Mouse (Mus musculus) layer of hippocampus, adult 2 months (tissue): ENCODE measurements around the gene Slc35f3. TPM values are rescaled to one million over a fixed set of nuclear protein-coding genes. Genes with fewer than 3 reads are reported as not detected.

Experiments used
- DNase-seq, 2 experiments: peaks; one replicate each; pipeline ENCODE4 v3.0.0; 2022; ENCODE audit warnings: low spot score in 2 of 2
- H3K27ac ChIP-seq: fragments of 200-600 bp; 2 replicates; pipeline ENCODE4 v1.8.1; 2022
- H3K4me3 ChIP-seq: fragments of 200-600 bp; 2 replicates; pipeline ENCODE4 v1.8.1; 2022; ENCODE audit warnings: mild to moderate bottlenecking
- CTCF ChIP-seq: fragments of 200-600 bp; conservative IDR thresholded peaks from 2 replicates; pipeline ENCODE4 v1.8.1; 2022; ENCODE audit warnings: antibody characterized with exemption, mild to moderate bottlenecking, moderate library complexity
- long read RNA-seq, 2 experiments: library from polyadenylated mRNA; stranded (forward); transcript quantifications; one replicate each; pipeline ENCODE4 v2.0.0; 2021; ENCODE audit warnings: borderline mapping rate in 2 of 2
- total RNA-seq, 2 experiments: library from RNA; stranded (reverse); gene quantifications; 2 replicates each; pipeline ENCODE4 v1.2.3; 2021

Gene Slc35f3
- 10 to 100 TPM; 45.9 to 47.1 TPM for total RNA-seq
- long read RNA-seq, experiment 1, transcript Slc35f3-201 (7 exons, 2,309 nt): major isoform, 12 of 41 reads
- long read RNA-seq, experiment 1, partial matches to known transcripts: 9 of 41 reads
- long read RNA-seq, experiment 1, other reads (novel, unspliced or antisense): 20 of 41 reads
- long read RNA-seq, experiment 2, transcript Slc35f3-201 (7 exons, 2,309 nt): major isoform, 38 of 79 reads
- long read RNA-seq, experiment 2, partial matches to known transcripts: 23 of 79 reads
- long read RNA-seq, experiment 2, other reads (novel, unspliced or antisense): 18 of 79 reads

DNA sequence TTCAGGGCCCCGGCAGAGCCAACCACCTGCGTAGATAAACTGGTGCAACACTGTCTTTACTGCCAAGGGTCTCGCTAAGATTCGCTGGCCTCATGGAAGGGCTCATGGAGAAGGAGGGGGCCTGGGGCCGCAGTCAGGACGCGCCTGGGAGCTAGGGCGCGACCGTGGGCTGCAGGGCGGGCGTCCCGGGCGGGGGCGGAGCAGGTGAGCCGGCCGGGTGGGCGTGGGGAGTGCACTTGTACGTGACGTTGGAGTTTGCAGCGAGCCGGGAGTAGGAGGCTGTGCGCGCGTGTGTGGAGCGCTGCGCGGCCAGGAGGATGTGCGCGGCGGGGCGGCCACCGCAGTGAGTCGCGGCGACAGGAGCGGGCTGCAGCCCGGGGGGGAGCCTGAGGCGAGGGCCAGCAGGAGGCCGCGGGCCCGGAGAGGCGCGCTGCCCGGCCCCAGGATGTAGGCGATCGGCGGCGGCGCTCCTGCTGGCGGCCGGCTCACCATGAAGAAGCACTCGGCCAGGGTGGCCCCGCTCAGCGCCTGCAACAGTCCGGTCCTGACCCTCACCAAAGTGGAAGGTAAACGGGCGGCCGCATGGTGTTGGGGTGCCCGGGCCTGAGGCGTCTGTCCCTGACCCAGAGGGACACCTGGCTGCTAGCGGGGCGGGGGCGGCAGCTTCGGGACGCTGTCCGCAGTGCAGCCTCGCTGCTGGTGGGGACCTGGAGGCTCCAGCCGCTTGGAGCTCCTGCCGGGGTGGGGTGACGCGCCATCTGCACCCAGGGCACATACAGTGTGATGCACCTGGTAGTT, at the start of gene Slc35f3:
Slc35f3 (plus strand) TSS at position 263 of the 798 bp plus-strand sequence.
- no peak for TF ChIP-seq CTCF
- H3K27ac ChIP-seq: peak within 1 kb of the TSS; percentile 93

DNA sequence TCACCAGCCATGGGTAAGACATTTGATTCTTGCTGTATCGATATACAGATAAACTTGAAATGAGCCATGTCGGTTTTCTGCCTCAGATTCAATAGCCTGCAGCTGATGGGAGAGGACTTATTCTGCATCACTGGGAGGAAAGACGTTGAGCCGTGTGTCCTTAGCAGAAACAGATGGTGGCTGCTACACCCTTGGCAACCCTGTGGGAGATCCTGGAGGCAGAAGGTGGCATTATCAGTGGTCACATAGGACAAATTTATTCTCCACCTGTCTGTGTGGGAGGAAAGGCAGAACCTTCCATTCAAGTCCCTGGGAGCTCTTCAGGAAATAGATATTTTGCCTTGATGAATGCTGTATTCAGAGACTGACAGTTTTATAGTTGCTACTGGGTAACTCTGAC, 47.9 kb upstream of the Slc35f3 start:
- no peak for TF ChIP-seq CTCF
- DNase-seq: no peak
- no peak overlapping the region for H3K27ac ChIP-seq
- H3K4me3 ChIP-seq: no peak overlapping the region

More for the DNA sequence above, at the start of gene Slc35f3:
- DNase-seq: peak; percentile 60 to 63
- peak within 1 kb of the TSS; percentile 78 for H3K4me3 ChIP-seq

DNA sequence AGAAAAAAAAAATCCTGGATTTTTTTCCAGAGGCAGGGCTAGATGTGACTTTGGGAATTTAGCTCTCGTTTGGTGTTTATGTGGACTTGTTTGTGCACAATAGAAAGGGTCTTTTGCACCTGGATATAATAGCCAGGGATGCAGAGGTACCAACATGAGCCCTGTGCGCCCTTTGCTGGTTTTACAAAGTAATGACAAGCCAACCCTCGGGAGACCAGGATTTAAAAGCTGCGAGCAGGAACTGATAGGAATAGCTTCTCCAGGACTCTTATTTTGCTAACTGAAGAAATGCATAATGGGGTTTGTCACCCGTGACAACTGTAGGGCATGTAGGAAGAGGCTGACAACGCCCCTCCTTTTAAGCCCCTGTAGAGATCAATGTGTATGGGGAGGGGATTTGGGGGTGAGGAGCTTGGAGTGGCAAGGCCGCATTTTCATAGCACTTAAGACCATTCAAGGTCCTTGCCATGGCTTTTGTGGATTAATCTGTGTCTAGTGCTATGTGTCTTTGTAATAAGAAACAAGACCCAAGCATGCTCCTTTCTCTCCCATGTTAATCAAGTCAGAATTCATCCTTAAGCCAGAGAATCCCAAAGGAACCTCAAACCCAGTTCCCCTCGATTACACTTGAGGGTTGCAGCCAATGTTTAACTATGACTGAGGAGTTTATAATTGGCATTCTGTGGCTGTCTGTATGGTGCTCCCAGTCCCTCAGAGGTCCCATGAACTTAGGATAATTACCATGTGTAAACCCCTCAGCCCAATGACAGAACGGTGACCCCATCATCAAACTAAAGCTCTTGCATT, 41.6 kb upstream of the Slc35f3 start:
- no peak overlapping the region for H3K27ac ChIP-seq
- TF ChIP-seq CTCF: peak; percentile 61
- DNase-seq: no peak
- no peak overlapping the region for H3K4me3 ChIP-seq

DNA sequence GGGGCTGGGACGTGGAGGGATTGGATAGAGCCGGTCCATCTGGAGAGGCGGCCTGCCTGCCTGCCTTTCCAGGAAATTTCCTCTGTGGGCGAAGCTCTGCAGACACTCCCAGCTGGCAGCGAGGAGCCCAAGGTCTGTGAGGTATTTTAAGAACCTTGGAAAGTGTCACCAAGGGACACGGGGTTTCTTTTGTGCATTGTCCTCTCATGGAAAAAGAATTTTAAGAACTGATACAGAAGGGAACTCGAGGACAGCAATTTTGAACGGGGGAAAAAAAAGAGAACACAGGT, 41.0 kb upstream of the Slc35f3 start:
- peak in 1 of 2 experiments; percentile 30 for DNase-seq

DNA sequence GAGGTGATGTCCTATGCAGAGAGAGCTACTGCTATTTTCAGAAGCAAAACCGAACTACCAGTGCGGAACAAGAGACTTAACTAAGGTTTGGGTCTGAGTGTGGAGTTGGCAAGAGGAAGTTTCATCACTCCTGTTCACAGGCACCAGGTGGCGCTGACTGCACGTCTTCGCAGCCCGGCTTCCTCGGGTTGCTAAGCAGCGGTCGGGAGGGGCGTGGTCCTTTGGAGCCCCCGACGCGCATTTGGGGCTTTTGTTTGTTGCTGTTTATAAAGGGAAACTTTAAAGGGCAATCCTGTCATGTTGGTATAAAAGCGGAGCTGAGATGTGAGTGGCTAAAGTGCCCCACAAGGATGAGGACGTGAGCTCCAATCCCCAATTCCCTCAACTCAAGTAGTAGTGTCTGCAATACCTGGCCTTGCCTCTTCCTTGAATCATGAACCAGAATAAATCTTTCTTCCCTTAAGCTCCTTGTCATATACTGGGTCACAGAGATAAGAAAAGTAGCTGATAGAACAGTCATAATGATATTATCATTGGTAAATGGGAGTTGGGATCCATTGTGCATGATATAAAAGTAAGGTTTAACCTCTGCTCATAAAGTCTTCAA, 40.1 kb upstream of the Slc35f3 start:
- peak overlapping the region; percentile 12; the same call in 1 of the 2 replicates for H3K4me3 ChIP-seq
- H3K27ac ChIP-seq: no peak overlapping the region
- peak; percentile 78 for DNase-seq
- TF ChIP-seq CTCF: peak; percentile 94

More for the DNA sequence above, 41.0 kb upstream of the Slc35f3 start:
- Histone ChIP-seq H3K27ac (no peak overlapping the region), H3K4me3 (no peak overlapping the region)
- no peak for TF ChIP-seq CTCF

DNA sequence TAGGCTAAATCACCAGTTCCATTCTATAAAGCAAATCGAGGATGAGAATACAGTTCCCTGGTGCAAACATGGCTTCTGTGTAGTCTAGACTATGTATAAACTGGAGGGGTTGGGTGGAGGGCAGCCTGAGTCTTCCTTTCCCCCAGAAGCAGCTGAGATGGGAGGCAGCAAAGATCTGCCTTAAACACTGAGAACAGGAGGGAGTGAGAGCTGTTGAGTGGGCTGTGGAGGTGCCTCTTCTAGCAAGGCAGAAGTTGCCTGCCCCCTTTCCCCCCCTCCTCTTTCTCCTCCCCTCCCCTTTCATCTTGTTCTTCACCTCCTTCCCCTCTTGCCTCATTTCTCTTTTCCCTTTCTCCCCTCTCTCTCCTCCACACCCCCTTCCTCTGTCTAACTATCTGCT, 33.2 kb upstream of the Slc35f3 start:
- no peak for DNase-seq
- Histone ChIP-seq H3K4me3 (no peak overlapping the region), H3K27ac (no peak overlapping the region)
- no peak for TF ChIP-seq CTCF

DNA sequence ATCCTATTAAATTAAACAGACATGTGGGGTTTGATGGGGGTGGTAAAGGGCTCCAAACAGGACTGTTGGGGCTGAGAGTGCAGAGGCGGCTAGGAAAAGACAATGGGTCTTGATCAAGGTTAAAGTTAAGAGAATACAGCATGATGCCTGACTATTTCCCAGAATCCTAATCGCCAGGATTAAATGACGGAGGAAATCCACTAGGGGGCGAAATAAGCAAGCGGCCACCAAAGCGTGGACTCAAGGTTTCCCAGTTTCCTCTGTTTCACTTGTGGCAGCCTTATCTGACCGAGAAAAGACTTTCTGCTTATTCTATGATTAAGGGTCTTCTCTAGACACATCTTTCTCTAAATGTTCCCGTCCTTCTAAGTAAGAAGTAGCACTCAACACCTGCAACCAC, 31.2 kb upstream of the Slc35f3 start:
- peak; percentile 85 for TF ChIP-seq CTCF
- Histone ChIP-seq H3K4me3 (no peak overlapping the region), H3K27ac (no peak overlapping the region)
- no peak for DNase-seq

DNA sequence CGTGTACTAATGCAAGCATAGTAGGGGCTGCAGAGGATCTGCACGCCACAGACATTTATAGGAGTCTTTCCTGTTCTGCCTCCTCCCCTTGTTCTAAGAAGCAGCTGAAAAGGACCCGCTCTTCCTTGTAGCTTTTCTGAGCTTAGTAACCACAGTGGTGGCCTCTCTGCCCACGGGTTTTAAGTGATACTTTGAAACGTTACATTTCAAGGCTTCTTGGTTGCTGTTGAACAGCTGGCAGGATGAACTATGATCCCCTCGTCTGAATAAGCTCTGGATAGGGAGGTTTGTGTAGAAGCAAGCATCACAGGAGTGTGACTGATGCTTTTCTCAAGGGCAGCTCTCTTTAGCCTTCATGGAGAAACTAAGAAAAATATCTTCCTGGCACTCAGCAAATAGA, 28.6 kb upstream of the Slc35f3 start:
- no peak for TF ChIP-seq CTCF
- DNase-seq: no peak

DNA sequence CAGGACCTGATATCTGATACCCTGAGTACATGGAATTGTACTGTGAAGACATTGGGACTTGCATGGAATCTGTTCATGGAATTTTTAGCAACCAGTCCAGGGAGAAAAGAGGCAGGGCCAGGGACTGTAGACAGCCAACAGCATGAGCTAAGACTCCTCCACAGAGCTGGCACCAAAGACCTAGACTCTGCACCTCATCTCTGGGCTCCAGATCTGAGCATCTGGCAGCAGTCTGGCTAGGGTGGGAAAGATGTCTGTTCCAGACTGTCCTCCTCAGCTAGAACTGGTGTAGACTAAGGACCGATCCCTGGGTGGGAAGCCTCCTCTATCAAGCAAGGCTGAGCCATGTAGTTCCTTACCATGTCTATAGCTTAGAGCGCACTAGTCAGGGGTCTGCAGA, 25.9 kb upstream of the Slc35f3 start:
- peak in 1 of 2 experiments; percentile 16 for DNase-seq
- H3K27ac ChIP-seq: peak overlapping the region; percentile 65; the same call in 1 of the 2 replicates

More for the DNA sequence above, 28.6 kb upstream of the Slc35f3 start:
- Histone ChIP-seq H3K4me3 (no peak overlapping the region), H3K27ac (no peak overlapping the region)

DNA sequence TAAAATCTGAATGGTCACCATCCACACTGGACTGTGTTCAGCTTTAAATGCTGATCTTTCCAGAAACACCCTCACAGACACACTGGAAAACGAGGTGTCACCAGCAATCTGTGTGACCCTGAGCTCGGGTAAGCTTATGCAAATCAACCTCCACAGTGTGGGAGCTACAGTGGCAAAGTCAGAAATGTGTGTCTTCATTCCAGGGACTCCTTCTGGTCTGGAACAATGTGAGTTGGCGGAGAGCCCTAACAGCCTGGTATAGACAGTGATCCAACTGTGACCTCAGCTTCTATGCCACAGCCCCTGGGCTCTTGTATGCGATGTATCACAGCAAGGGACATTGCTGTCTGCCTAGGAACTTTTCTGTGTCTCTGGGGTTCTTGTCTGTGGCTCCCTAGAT, 25.3 kb upstream of the Slc35f3 start:
- peak overlapping the region; percentile 65; the same call in 1 of the 2 replicates for H3K27ac ChIP-seq
- H3K4me3 ChIP-seq: no peak overlapping the region
- no peak for TF ChIP-seq CTCF
- DNase-seq: peak in 1 of 2 experiments; percentile 50

More for the DNA sequence above, 25.9 kb upstream of the Slc35f3 start:
- H3K4me3 ChIP-seq: no peak overlapping the region
- no peak for TF ChIP-seq CTCF

DNA sequence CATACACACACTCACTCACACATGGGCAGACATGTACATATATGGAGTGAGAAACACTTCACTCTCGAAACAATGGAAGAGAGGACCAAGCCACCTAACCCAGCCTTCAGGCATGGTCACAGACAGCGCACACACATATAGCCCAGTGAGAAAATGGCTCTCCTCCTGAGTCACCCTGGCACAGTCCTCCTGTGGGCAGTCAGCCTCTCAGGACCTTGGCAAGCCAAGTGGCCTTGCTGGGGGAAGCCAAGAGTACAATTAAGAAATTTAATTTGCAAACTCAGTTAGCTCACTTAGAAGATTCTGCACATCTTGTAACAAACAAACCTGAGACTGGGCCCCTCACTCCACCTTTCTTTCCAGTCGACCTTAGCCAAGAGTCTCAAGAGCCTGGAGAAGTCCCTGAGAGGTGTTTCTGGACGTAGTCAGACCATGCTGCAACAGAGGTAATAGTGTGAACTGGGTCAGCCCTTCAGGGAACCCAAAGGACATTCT, 23.4 kb upstream of the Slc35f3 start:
- no peak for DNase-seq
- H3K4me3 ChIP-seq: no peak overlapping the region
- no peak for TF ChIP-seq CTCF
- H3K27ac ChIP-seq: no peak overlapping the region

DNA sequence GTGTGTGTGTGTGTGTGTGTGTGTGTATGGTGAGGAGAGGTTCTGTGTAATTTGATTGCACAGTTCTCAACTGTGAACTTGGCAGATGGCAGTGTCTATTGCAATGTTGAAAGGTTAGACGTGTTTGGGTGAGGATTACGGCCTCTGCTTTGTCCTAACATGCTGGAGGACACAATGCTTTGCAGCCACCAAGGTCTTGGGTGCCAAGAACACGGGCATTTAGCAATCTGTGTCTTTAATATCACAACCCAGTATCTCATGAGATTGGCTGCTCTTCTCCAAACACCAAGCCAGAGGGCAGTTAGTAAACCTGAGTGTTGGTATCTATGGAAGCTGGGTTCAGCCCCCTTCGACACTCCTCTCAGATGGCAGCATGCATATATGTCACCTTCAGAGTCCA, 22.5 kb upstream of the Slc35f3 start:
- no peak for TF ChIP-seq CTCF
- Histone ChIP-seq H3K4me3 (no peak overlapping the region), H3K27ac (no peak overlapping the region)
- DNase-seq: no peak
